8 mouse cellular contexts compared by ENCODE assay signal in genomic region chr8:126584844-126585231, GRCm38 (mm10). TPM values are rescaled to one million over a fixed set of nuclear protein-coding genes. Genes with fewer than 3 reads are reported as not detected.
A peak's percentile ranks its signal among the peaks of the same experiment; 100 is the strongest.
DNase-seq lines count a peak whose midpoint lies in the region; ATAC-seq and TF ChIP-seq lines count a peak whose summit lies in the region.

No protein-coding gene starts in this region.

- DNase-seq in layer of hippocampus, adult 2 months (ENCODE audit: low spot score in 2 of 2) = no peak
- DNase-seq in layer of hippocampus, adult 11-12 months (ENCODE audit: low spot score) = no peak
- DNase-seq in embryonic facial prominence, embryonic 14.5 days (ENCODE audit: low spot score) = no peak
- DNase-seq in intestine, embryonic 14.5 days (ENCODE audit: low spot score) = peak; percentile 74
- DNase-seq in midbrain, postnatal 0 days (ENCODE audit: low spot score) = no peak
- no peak for DNase-seq in adrenal gland, postnatal 10 days
- no peak for DNase-seq in adrenal gland, postnatal 36 days
- no peak for DNase-seq in frontal cortex, postnatal 14 days (ENCODE audit: low spot score in 2 of 2)

- peak overlapping the region; percentile 99 for H3K27ac ChIP-seq in layer of hippocampus, adult 2 months
- peak overlapping the region; percentile 93 for H3K27ac ChIP-seq in embryonic facial prominence, embryonic 14.5 days (replicated peaks; ENCODE audit: low read depth, low read length)
- peak overlapping the region; percentile 97 for H3K27ac ChIP-seq in intestine, embryonic 14.5 days (ENCODE audit: low read depth)
- H3K27ac ChIP-seq in midbrain, postnatal 0 days (ENCODE audit: low read depth, low read length) = peak overlapping the region; percentile 73; the same call in 1 of the 2 replicates

- 19% methylated on average over 5 of the region's 5 CpGs for WGBS in embryonic facial prominence, embryonic 14.5 days
- WGBS in intestine, embryonic 14.5 days = 20% methylated on average over 5 of the region's 5 CpGs
- WGBS in midbrain, postnatal 0 days = 21% methylated on average over 5 of the region's 5 CpGs

- peaks cover 6% of the 10 kb centered on the region; the same call in 1 of the 2 replicates for H3K9me3 ChIP-seq in embryonic facial prominence, embryonic 14.5 days (ENCODE audit: control insufficient read depth, low read length)
- H3K9me3 ChIP-seq in intestine, embryonic 14.5 days (ENCODE audit: control insufficient read depth, low read length) = no peaks in the 10 kb centered on the region
- no peaks in the 10 kb centered on the region for H3K9me3 ChIP-seq in midbrain, postnatal 0 days (ENCODE audit: low read length)

- peak overlapping the region; percentile 60 for H3K4me3 ChIP-seq in layer of hippocampus, adult 2 months
- H3K4me3 ChIP-seq in embryonic facial prominence, embryonic 14.5 days (ENCODE audit: low read depth, low read length) = peak overlapping the region; percentile 50
- peak overlapping the region; percentile 47 for H3K4me3 ChIP-seq in intestine, embryonic 14.5 days (ENCODE audit: low read depth, low read length)
- H3K4me3 ChIP-seq in midbrain, postnatal 0 days (ENCODE audit: low read depth, low read length) = peak overlapping the region; percentile 47

- peak overlapping the region; percentile 99 for H3K4me2 ChIP-seq in embryonic facial prominence, embryonic 14.5 days (ENCODE audit: low read depth, low read length)
- peak overlapping the region; percentile 97 for H3K4me2 ChIP-seq in intestine, embryonic 14.5 days (ENCODE audit: low read length)
- peak overlapping the region; percentile 97 for H3K4me2 ChIP-seq in midbrain, postnatal 0 days (ENCODE audit: low read depth, low read length, poor library complexity, severe bottlenecking)

- peaks cover 56% of the 10 kb centered on the region for H3K4me1 ChIP-seq in embryonic facial prominence, embryonic 14.5 days (ENCODE audit: control insufficient read depth, insufficient read depth, low read length)
- H3K4me1 ChIP-seq in intestine, embryonic 14.5 days (replicated peaks; ENCODE audit: control insufficient read depth, insufficient read depth, low read length) = peaks cover 51% of the 10 kb centered on the region
- peaks cover 17% of the 10 kb centered on the region for H3K4me1 ChIP-seq in midbrain, postnatal 0 days (ENCODE audit: insufficient read depth, low read length)

- peak overlapping the region; percentile 76 for H3K9ac ChIP-seq in embryonic facial prominence, embryonic 14.5 days (ENCODE audit: low read depth, low read length)
- H3K9ac ChIP-seq in intestine, embryonic 14.5 days (ENCODE audit: low read length) = peak overlapping the region; percentile 75; the same call in 1 of the 2 replicates
- H3K9ac ChIP-seq in midbrain, postnatal 0 days (replicated peaks; ENCODE audit: low read length, poor library complexity, severe bottlenecking) = no peak overlapping the region; the same call in 1 of the 2 replicates

- no peak for ATAC-seq in embryonic facial prominence, embryonic 14.5 days (ENCODE audit: low read depth)
- ATAC-seq in intestine, embryonic 14.5 days (replicated peaks; ENCODE audit: low FRiP score, low TSS enrichment, low read depth) = no peak
- ATAC-seq in midbrain, postnatal 0 days (ENCODE audit: low FRiP score) = no peak

- TF ChIP-seq CTCF in layer of hippocampus, adult 2 months (conservative IDR thresholded peaks at IDR 0.05) = no peak
- no peak for TF ChIP-seq CTCF in midbrain, postnatal 0 days (IDR thresholded peaks at IDR 0.05)

- peaks cover 36% of the 10 kb centered on the region for H3K36me3 ChIP-seq in embryonic facial prominence, embryonic 14.5 days (ENCODE audit: control insufficient read depth, insufficient read depth, low read length)
- H3K36me3 ChIP-seq in intestine, embryonic 14.5 days (ENCODE audit: control insufficient read depth, insufficient read depth, low read length) = peaks cover 38% of the 10 kb centered on the region
- peaks cover 4% of the 10 kb centered on the region; the same call in 1 of the 2 replicates for H3K36me3 ChIP-seq in midbrain, postnatal 0 days (ENCODE audit: insufficient read depth, low read length)

- no peaks in the 10 kb centered on the region for H3K27me3 ChIP-seq in embryonic facial prominence, embryonic 14.5 days (replicated peaks; ENCODE audit: control insufficient read depth, insufficient read depth, low read length)
- no peaks in the 10 kb centered on the region for H3K27me3 ChIP-seq in intestine, embryonic 14.5 days (replicated peaks; ENCODE audit: control insufficient read depth, insufficient read depth, low read length)
- no peaks in the 10 kb centered on the region for H3K27me3 ChIP-seq in midbrain, postnatal 0 days (ENCODE audit: insufficient read depth, low read length)

RNA-seq across cellular contexts. Expression of gene Irf2bp2, which starts 8.9 kb away (rescaled TPM):
- 10 to 100 TPM; 53.0 to 60.4 TPM for total RNA-seq in layer of hippocampus, adult 2 months (2021)
- polyA plus RNA-seq in embryonic facial prominence, embryonic 14.5 days (2014; fragmentation: Nextera tagmentation; extraction: Ambion mirVana) = 10.6 and 10.7 TPM in 2 replicates
- 11.3 and 11.5 TPM in 2 replicates for polyA plus RNA-seq in intestine, embryonic 14.5 days (2014; fragmentation: Nextera tagmentation; extraction: Ambion mirVana)
- 81.3 and 88.2 TPM in 2 replicates for total RNA-seq in midbrain, postnatal 0 days (2014; rRNA removed)
- polyA plus RNA-seq in midbrain, postnatal 0 days (2015; fragmentation: Nextera tagmentation; extraction: Ambion mirVana) = 8.0 and 9.2 TPM in 2 replicates
- total RNA-seq in adrenal gland, postnatal 10 days (2021) = 100 to 1,000 TPM in 1 of 2 experiments, 10 to 100 TPM in 1; 91.0 to 110 TPM
- 100 to 1,000 TPM in 1 of 2 experiments, 10 to 100 TPM in 1; 89.7 to 114 TPM for total RNA-seq in adrenal gland, postnatal 36 days (2021)
